Mouse (Mus musculus): ENCODE results near the gene Aaas. TPM values are rescaled to one million over a fixed set of nuclear protein-coding genes. Genes with fewer than 3 reads are reported as not detected.
A peak's percentile ranks its signal among the peaks of the same experiment; 100 is the strongest.
"Not testable (repeated sequence)": the region's sequence is repeated elsewhere in the genome, so short reads cannot be mapped to it uniquely, and the experiment has no call there.

Aaas gene
- total and polyA plus RNA-seq, 2 experiments from 2014 or later, result 25.4 to 31.4 TPM

DNA sequence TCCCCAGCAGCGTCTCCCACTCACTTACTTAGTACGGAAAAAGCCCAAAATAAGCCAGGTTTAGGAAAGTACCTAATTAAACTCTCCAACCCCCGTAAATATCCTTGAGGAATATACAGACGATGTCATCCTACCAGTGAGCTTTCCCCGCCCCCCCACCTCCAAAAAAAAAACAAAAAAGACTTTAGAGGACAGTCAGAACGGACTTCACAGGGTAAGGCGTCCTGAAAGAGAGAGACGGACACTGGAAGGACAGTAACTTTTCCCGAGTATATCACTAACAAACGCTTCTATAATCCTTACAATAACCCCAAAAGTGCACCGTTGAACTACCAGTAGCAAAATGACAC is 346 bp upstream of the Aaas start:
- H3K9ac ChIP-seq (replicated peaks; ENCODE audit: low read length), result peak overlapping the region; percentile 58
- H3K4me3 ChIP-seq (ENCODE audit: low read length), result peak overlapping the region; percentile 54
- WGBS, result 12% methylated on average over 11 of the region's 11 CpGs
- H3K4me2 ChIP-seq (ENCODE audit: low read depth, low read length), result peak overlapping the region; percentile 83
- peak overlapping the region; percentile 66; the same call in 1 of the 2 replicates for H3K27ac ChIP-seq
- no peak for TF ChIP-seq CTCF (IDR thresholded peaks at IDR 0.05; ENCODE audit: low read depth)
- no peaks in the 10 kb centered on the region for H3K27me3 ChIP-seq (ENCODE audit: insufficient read depth, low read length)
- no peaks in the 10 kb centered on the region for H3K36me3 ChIP-seq (ENCODE audit: insufficient read depth, low read length)
- no peaks in the 10 kb centered on the region for H3K9me3 ChIP-seq (ENCODE audit: low read length)
- H3K4me1 ChIP-seq (ENCODE audit: insufficient read depth, low read length), result peaks cover 5% of the 10 kb centered on the region
- peak; percentile 51 for ATAC-seq
- no peak for DNase-seq (ENCODE audit: low spot score)

DNA sequence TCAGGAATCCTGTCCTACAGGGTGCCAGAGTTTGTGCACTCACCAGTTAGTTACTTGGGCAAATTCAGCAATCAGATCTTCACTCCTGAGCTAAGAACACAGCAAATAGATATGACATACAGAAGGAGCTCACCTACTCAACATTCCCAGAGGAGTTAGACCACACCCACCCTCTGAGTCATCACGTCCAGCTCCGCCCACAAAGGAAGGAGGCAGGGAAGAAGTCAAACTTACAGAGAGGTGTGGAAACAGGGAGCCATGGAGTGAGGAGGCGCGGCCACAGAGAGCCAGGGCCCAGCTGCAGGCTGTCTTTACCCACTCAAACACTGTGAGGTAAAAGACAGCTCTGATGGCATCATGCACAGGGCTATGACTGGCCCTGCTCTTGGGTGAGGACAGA is 4.1 kb downstream of the Aaas start:
- DNase-seq (ENCODE audit: low spot score) (no peak), ATAC-seq (no peak)
- 0 out of 2 replicates have a peak, but pooled peaks cover 9% of the 10 kb centered on the region for H3K36me3 ChIP-seq (ENCODE audit: insufficient read depth, low read length)
- H3K27ac ChIP-seq, result no peak overlapping the region
- peaks cover 5% of the 10 kb centered on the region for H3K4me1 ChIP-seq (ENCODE audit: insufficient read depth, low read length)
- H3K9ac ChIP-seq (replicated peaks; ENCODE audit: low read length), result no peak overlapping the region
- no peak overlapping the region for H3K4me3 ChIP-seq (ENCODE audit: low read length)
- no peak overlapping the region for H3K4me2 ChIP-seq (ENCODE audit: low read depth, low read length)
- H3K9me3 ChIP-seq (ENCODE audit: low read length), result no peaks in the 10 kb centered on the region
- WGBS, result 81% methylated on average over 4 of the region's 4 CpGs
- H3K27me3 ChIP-seq (ENCODE audit: insufficient read depth, low read length), result no peaks in the 10 kb centered on the region
- no peak for TF ChIP-seq CTCF (IDR thresholded peaks at IDR 0.05; ENCODE audit: low read depth)

DNA sequence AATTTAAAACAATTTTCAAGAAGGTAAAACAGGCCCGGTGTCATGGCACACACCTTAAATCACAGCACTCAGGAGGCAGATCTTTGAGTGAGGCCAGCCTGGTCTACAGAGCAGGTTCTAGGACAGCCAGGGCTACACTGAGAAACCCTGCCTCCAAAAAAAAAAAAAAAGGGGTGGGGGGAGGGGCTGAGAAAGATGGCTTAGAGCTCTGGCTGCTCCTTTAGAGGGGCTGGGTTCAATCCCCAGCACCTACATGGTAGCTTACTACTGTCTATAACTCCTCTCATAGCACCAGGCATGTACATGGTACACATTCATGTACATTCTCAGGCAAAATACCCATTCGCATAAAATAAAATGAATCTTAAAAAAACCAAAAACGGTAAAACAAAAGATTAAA is 6.1 kb downstream of the Aaas start:
- H3K9ac ChIP-seq (replicated peaks; ENCODE audit: low read length), result no peak overlapping the region
- ATAC-seq (no peak), DNase-seq (ENCODE audit: low spot score) (no peak)
- no peak for TF ChIP-seq CTCF (IDR thresholded peaks at IDR 0.05; ENCODE audit: low read depth)
- H3K4me3 ChIP-seq (ENCODE audit: low read length), result no peak overlapping the region
- H3K27me3 ChIP-seq (ENCODE audit: insufficient read depth, low read length), result no peaks in the 10 kb centered on the region
- H3K36me3 ChIP-seq (ENCODE audit: insufficient read depth, low read length), result peaks cover 13% of the 10 kb centered on the region; the same call in 1 of the 2 replicates
- no peaks in the 10 kb centered on the region for H3K9me3 ChIP-seq (ENCODE audit: low read length)
- no peak overlapping the region for H3K27ac ChIP-seq
- no peak overlapping the region for H3K4me2 ChIP-seq (ENCODE audit: low read depth, low read length)
- 90% methylated on average over 3 of the region's 3 CpGs for WGBS
- H3K4me1 ChIP-seq (ENCODE audit: insufficient read depth, low read length), result no peaks in the 10 kb centered on the region

DNA sequence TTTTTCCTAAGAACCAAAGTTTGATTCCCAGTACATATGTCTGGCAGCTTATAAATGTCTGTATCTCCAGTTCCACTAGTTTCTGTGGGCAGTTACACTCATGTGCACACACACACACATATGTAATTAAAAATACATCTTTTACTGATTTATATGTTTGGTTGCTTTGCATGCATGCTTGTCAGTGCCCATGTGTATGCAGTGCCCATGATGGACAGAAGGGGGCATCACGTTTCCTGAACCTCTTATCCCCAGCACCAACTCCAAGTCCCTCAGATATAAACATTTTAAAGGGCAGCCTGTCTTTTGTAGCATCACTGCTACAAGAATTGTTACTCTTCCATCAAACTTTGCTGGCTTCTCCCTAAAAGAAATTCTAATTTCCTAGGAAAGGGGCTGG is 9.0 kb downstream of the Aaas start:
- 12% methylated on average over 1 of the region's 1 CpGs for WGBS
- Histone ChIP-seq H3K27me3 (ENCODE audit: insufficient read depth, low read length) (no peaks in the 10 kb centered on the region), H3K9me3 (ENCODE audit: low read length) (no peaks in the 10 kb centered on the region), H3K9ac (replicated peaks; ENCODE audit: low read length) (no peak overlapping the region), H3K4me2 (ENCODE audit: low read depth, low read length) (no peak overlapping the region), H3K36me3 (ENCODE audit: insufficient read depth, low read length) (peaks cover 37% of the 10 kb centered on the region), H3K27ac (no peak overlapping the region), H3K4me3 (ENCODE audit: low read length) (no peak overlapping the region), H3K4me1 (ENCODE audit: insufficient read depth, low read length) (no peaks in the 10 kb centered on the region)
- DNase-seq (ENCODE audit: low spot score) (peak; percentile 30), ATAC-seq (no peak)
- peak; percentile 67 for TF ChIP-seq CTCF (IDR thresholded peaks at IDR 0.05; ENCODE audit: low read depth)

DNA sequence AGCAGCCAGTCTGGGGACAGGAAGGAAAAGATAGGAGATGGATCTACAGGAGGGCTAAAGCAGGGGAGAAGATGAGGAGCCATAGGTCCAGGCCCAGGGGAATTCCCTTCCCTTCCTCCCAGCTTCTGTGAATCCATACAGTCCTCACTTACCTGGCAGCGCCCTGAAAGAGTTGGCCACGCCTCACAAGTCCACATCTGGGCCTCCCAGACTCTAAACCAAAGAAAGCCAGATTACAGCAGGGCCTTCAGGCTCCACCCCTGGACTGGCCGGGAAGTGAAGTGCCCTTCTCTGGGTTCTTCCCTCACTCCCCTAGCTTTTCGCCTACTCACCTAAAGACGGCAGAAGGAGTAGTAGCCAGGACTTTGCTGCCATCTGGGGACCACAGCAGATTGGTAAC is 11.0 kb downstream of the Aaas start:
- Histone ChIP-seq H3K4me1 (ENCODE audit: insufficient read depth, low read length) (no peaks in the 10 kb centered on the region), H3K9me3 (ENCODE audit: low read length) (no peaks in the 10 kb centered on the region), H3K4me2 (ENCODE audit: low read depth, low read length) (no peak overlapping the region), H3K36me3 (ENCODE audit: insufficient read depth, low read length) (peaks cover 39% of the 10 kb centered on the region), H3K27ac (no peak overlapping the region), H3K27me3 (ENCODE audit: insufficient read depth, low read length) (no peaks in the 10 kb centered on the region), H3K4me3 (ENCODE audit: low read length) (no peak overlapping the region), H3K9ac (replicated peaks; ENCODE audit: low read length) (no peak overlapping the region)
- 79% methylated on average over 5 of the region's 5 CpGs for WGBS
- DNase-seq (ENCODE audit: low spot score) (no peak), ATAC-seq (no peak)
- no peak for TF ChIP-seq CTCF (IDR thresholded peaks at IDR 0.05; ENCODE audit: low read depth)

DNA sequence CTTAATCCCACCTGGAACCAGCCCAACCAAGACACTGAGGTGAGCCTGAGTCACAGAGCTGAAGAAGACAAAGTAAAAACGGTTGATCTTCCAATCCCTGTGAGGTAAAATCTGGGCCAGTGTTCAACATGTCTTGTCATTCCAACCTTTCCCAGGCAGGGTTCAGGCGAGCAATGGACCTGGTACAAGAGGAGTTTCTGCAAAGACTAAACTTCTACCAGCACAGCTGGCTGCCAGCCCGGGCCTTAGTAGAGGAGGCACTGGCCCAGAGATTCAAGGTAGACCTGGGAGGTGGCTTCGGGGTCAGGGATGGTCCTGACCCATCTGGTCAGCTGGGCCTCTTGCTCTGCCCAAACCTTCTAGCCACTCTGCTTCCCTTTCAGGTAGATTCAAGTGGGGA is 13.6 kb downstream of the Aaas start:
- no peak for TF ChIP-seq CTCF (IDR thresholded peaks at IDR 0.05; ENCODE audit: low read depth)
- no peak overlapping the region for H3K4me3 ChIP-seq (ENCODE audit: low read length)
- H3K4me1 ChIP-seq (ENCODE audit: insufficient read depth, low read length), result peaks cover 8% of the 10 kb centered on the region
- WGBS, result 93% methylated on average over 4 of the region's 4 CpGs
- H3K9ac ChIP-seq (replicated peaks; ENCODE audit: low read length), result no peak overlapping the region
- DNase-seq (ENCODE audit: low spot score) (no peak), ATAC-seq (no peak)
- no peak overlapping the region for H3K4me2 ChIP-seq (ENCODE audit: low read depth, low read length)
- H3K36me3 ChIP-seq (ENCODE audit: insufficient read depth, low read length), result peaks cover 35% of the 10 kb centered on the region
- no peaks in the 10 kb centered on the region for H3K9me3 ChIP-seq (ENCODE audit: low read length)
- H3K27me3 ChIP-seq (ENCODE audit: insufficient read depth, low read length), result no peaks in the 10 kb centered on the region
- no peak overlapping the region for H3K27ac ChIP-seq

DNA sequence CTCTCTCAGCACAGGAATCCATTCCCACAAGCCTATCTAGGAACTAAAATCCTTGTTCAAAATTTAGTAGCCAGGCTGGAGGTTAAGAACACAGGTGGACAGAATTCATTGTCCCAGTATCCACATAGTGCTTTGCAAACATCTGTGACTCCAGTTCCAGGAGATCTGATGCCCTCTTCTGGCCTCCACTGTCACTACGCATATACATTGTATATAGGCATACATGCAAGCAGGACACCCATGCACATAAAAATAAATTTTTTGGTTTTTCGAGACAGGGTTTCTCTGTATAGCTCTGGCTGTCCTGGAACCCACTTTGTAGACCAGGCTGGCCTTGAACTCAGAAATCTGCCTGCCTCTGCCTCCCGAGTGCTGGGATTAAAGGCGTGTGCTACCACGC is 14.6 kb downstream of the Aaas start:
- not testable (repeated sequence) for ATAC-seq; H3K4me3 ChIP-seq (ENCODE audit: low read length); H3K27me3 ChIP-seq (ENCODE audit: insufficient read depth, low read length); H3K9ac ChIP-seq (replicated peaks; ENCODE audit: low read length); H3K27ac ChIP-seq; H3K4me2 ChIP-seq (ENCODE audit: low read depth, low read length); H3K9me3 ChIP-seq (ENCODE audit: low read length); H3K4me1 ChIP-seq (ENCODE audit: insufficient read depth, low read length)
- TF ChIP-seq CTCF (IDR thresholded peaks at IDR 0.05; ENCODE audit: low read depth), result peak; percentile 63
- peaks cover 35% of the 10 kb centered on the region for H3K36me3 ChIP-seq (ENCODE audit: insufficient read depth, low read length)
- 90% methylated on average over 5 of the region's 5 CpGs for WGBS
- peak; percentile 38 for DNase-seq (ENCODE audit: low spot score)
